Mouse (Mus musculus): Measurements from ENCODE around the gene Pbp2.

Pbp2 gene

GRCm38 (mm10) chr6:135310305-135310704 is at the start of gene Pbp2:
Pbp2 (minus strand) TSS chr6:135310405.
- DNase-seq (ENCODE audit: low spot score) = no peak

DNA sequence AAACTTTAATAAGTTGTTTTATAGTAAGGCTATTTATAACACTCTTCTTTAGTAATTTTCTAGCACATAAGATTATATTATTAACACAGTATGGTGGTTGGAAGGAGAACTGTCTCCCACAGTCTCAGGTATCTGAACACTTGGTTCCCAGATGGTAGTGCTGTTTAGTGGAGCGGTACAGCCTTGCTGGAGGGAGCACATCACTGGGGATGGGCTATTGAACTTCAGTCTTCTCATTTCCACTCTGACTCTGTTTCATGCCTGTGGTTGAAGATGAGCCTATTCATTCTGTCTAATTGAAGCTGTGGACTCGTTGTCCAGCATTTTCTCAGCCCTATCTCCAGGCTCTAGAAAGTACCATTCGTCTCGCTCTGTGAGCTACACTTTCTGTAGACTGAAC is 44.7 kb upstream of the Pbp2 start:
- no peak for DNase-seq (ENCODE audit: low spot score)

- DNase-seq (ENCODE audit: low spot score) = no peak
Measured at GRCm38 (mm10) chr6:135352537-135352936, 42.3 kb upstream of the Pbp2 start.

DNA sequence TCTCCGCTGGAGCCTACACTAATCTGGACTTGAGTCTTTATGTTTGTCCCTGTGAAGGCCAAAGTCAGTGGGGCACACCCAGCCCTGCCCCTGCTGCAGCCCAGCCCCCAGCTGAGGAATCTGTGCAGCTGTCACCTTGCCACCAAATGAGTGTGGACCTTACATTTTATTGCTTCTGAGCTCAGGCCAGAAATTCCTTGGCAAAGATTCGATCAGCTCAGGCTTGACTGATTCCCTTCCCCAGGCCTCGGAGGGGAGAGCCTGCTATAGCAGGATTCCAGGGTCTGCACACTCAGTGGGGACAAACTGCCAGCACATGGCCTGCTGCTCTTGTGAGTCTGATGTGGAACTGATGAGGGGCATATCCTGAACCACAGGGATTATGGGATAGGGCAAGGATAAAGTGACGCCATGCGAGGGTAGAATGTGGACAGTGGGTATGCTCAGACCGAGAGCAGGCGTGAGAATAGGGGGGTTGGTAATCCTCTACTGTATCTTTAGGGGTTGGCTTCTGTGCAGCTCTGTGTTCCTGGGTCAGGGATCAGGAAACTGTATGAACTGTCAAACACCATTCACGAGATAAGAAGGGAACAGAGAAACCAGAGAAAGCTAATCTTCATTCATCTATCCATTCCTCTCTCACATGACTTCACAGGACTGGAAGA is 41.6 kb upstream of the Pbp2 start:
- DNase-seq (ENCODE audit: low spot score) = no peak

- no peak for DNase-seq (ENCODE audit: low spot score)
Measured at GRCm38 (mm10) chr6:135341076-135341378, 30.8 kb upstream of the Pbp2 start.

DNA sequence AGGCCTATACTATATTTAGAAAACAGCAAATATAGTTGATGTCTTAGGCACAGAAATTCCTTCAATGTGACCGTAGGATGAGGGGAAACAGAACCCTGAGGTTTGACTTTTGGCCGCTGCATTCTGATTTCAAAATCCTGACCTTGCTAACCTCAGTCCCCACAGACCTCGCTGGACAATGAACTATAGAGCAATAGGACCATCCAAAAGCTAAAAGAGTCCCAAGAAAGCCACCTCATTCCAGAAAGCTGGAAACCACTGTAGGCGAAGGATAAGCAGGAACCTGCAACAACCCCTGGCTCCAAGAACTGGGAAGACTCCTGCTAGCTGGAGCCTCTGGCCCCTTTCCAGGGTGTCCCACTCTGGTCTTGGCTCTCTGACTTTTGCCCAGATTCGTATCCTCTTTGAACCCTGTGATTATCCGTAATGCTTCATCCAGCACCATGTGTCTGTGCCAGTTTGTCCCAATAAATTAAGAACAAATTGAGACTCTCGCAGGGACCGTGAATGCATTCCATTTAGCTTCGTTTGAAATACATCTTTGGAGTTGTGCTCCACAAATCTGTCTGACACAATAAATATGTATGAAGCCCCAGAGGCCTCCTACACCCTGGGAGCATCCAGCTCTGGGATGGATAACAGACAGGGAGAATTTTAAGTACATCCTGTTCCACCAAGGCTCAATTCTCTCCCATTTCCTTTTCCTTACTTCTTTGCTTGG is 30.3 kb upstream of the Pbp2 start:
- no peak for DNase-seq (ENCODE audit: low spot score)

- DNase-seq (ENCODE audit: low spot score) = no peak
Measured at GRCm38 (mm10) chr6:135336376-135336775, 26.2 kb upstream of the Pbp2 start.

DNA sequence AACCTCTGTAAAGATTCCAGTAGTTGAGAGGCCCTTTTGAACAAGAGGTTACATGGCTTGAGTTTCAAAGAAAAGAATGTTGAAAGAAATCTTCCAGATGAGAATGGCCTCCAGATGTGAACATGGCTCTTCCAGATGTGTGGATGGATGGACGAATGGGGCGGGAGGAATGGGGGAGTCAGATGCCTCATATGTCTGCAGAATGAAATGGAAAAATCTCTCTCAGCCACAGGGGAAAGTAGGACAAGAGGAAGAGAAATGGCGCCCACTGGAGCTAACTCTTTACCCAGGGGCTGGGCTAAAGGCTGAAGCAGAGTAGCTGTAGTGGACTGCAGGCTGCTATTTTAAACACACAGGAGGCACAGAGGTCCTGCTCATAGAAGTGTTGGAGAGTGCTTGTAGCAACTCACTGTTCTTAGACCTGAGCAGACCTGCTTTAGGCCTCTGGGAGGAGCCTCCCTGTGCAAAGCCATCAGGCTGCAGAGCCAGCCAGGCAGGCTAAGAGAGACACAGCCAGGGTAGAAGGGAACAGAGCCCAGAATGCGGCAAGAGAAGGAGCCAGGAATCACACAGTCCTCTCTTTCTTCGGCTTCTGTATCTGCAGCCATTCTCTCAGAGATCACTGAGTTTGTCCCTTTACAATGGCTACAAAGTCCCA is 23.9 kb upstream of the Pbp2 start:
- DNase-seq (ENCODE audit: low spot score) = no peak

- no peak for DNase-seq (ENCODE audit: low spot score)
Measured at GRCm38 (mm10) chr6:135332737-135333281, 22.6 kb upstream of the Pbp2 start.

GRCm38 (mm10) chr6:135331916-135332315 is 21.7 kb upstream of the Pbp2 start:
- DNase-seq (ENCODE audit: low spot score) = no peak

DNA sequence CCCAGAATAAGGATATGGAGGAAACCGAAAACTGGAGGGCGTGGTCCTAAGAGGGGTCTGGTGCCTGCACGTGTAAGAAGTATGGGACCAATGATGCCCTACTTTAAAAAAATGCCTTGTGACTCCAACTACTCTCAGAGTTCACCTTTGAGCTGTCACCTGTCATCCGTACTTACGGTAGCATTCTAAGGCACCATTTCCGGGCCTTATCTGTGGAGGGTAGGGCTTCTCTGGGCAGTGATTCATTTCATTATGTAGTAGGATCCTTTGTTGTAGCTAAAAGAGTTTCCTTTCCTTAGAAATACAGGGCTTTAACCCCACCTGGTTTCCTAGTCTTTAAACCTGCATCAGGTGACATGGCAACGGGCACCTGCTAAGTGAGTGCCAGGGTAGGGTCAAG is 16.6 kb upstream of the Pbp2 start:
- DNase-seq (ENCODE audit: low spot score) = no peak

- DNase-seq (ENCODE audit: low spot score) = no peak
Measured at GRCm38 (mm10) chr6:135324686-135325300, 14.6 kb upstream of the Pbp2 start.

GRCm38 (mm10) chr6:135324111-135324510 is 13.9 kb upstream of the Pbp2 start:
- no peak for DNase-seq (ENCODE audit: low spot score)

DNA sequence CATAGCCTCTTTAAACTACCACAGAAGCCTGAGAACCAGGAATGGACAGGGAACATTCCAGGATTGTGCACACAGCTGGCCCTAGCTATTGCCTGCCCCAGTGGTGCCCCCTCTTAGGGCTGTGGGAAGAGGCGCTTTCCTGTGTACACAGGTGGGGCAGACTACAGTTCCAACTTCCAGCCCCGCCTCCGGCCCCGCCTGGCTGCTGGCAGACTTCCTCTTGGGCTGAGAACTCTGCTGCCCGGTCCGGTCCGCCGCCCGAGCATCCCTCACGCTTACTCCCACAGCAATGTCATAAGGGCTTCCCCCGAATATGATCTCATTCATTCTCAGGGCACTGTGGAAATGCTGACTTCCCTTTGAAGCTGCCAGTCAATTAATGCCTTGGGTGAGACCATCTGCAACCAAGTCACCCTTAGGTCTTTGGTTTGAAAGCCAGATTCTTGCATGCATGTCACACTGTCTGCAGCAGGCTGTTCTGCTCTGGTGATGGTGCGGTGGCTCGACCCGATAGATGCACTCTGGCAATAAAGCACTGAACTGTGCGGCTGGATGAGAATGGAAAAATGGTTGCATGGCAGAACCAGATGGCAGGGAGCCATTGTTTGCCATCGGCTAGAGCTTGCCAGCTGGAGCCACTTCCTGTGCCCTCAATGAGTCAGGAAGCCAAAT is 13.2 kb upstream of the Pbp2 start:
- DNase-seq (ENCODE audit: low spot score) = no peak

DNA sequence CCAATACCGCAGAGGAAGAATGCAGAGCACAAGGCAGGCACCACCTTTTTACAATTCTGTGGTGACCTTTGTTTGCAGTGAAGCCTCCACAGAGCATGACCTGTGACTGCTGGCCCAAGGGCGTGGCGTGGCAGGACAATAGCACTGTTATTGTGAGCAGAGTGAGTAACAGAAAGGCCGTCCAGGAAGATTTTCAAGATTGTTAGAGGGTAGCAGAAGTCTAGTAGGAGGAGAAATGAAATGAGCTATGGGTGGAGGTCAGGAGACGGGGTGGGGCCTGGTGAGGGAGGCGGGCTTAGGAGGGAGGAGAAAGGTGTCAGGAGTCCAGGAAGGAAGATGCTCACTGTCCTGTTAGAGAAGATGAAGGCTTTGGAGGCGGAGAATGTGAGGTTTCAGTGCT is 12.5 kb upstream of the Pbp2 start:
- no peak for DNase-seq (ENCODE audit: low spot score)

GRCm38 (mm10) chr6:135319431-135319933 is 9.3 kb upstream of the Pbp2 start:
- no peak for DNase-seq (ENCODE audit: low spot score)

DNA sequence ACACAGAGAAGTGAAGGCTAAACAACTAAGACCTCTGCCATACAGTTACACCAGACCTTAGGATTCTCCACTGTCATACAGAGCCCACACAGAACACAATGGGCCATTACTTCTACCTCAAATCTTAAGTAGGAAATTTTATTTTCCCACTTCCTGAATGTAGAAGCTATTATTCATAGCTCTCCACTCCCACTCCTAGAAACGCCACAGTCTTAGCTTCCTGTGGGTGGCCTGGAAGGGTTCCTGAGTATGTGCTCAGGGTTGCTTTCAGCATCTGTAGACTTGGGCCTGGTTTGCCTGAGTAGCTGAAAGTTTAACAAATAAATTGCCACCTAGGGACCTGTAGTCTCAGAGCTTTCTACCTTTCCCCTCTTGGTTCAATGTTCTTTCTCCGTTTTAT is 5.9 kb upstream of the Pbp2 start:
- DNase-seq (ENCODE audit: low spot score) = no peak

GRCm38 (mm10) chr6:135313981-135314380 is 3.8 kb upstream of the Pbp2 start:
- DNase-seq (ENCODE audit: low spot score) = no peak

- DNase-seq (ENCODE audit: low spot score) = no peak
Measured at GRCm38 (mm10) chr6:135312038-135312437, 1.8 kb upstream of the Pbp2 start.

GRCm38 (mm10) chr6:135304576-135305260 is 5.5 kb downstream of the Pbp2 start:
- no peak for DNase-seq (ENCODE audit: low spot score)

DNA sequence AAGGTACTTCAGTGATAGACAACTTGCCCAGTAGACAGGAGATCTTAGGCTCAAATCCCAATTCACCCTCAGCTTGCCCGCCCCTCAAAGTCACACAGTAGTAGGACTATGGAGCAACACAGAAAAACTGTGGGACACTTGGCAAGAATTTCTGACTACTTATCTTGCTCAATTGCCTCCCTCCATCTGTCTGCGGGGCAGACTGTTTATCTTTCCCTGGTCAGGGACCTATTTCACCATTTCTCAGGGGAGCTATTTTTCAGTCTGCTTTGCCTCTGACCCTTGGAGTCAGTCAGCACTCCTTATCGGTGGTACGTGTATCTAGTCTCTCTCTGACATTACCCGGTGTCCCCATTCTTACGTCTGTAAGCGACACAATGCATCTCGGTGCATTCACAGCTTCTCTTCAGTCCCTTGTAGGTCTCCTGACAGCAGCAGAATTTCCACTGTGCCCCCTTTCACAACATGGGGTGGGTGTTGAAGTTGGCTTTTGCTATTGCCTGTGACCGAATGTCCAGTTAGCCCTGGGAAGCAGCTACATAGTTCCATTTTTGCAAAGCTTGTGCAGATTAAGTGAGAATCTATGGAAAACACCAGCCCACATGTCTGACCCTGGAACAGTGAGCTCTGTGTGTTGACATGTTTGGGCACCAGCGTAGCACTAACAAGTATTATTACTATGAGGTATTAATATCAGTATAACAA is 7.6 kb downstream of the Pbp2 start:
- no peak for DNase-seq (ENCODE audit: low spot score)
